Mouse (Mus musculus) midbrain, embryonic 13.5 days (tissue): ENCODE results near the gene Fosl1. TPM values are rescaled to one million over a fixed set of nuclear protein-coding genes. Genes with fewer than 3 reads are reported as not detected.

Experiments used
- ATAC-seq: fragments of 200-750 bp; cut with Nextera tagmentation; 2 replicates; pipeline ENCODE4 v1.8.0; 2017; ENCODE audit warnings: mild to moderate bottlenecking, moderate TSS enrichment, moderate library complexity
- H3K27ac ChIP-seq: fragments of 300-500 bp; sonication (generic); 2 replicates; pipeline ENCODE4 v1.5.1; 2015; ENCODE audit warnings: inconsistent platforms, mild to moderate bottlenecking, moderate library complexity
- H3K27me3 ChIP-seq: fragments of 300-500 bp; sonication (generic); 2 replicates; pipeline ENCODE4 v1.6.1; 2015; ENCODE audit warnings: mild to moderate bottlenecking, inconsistent platforms
- H3K36me3 ChIP-seq: fragments of 300-500 bp; sonication (generic); 2 replicates; pipeline ENCODE4 v1.6.1; 2015; ENCODE audit warnings: mild to moderate bottlenecking, inconsistent platforms
- H3K4me1 ChIP-seq: fragments of 300-500 bp; sonication (generic); replicated peaks from 2 replicates; pipeline ENCODE4 v1.6.1; 2015; ENCODE audit warnings: inconsistent platforms
- H3K4me2 ChIP-seq: fragments of 300-500 bp; sonication (generic); replicated peaks from 2 replicates; pipeline ENCODE4 v1.6.1; 2015; ENCODE audit warnings: moderate library complexity, mild to moderate bottlenecking, inconsistent platforms
- H3K4me3 ChIP-seq: fragments of 300-500 bp; sonication (generic); replicated peaks from 2 replicates; pipeline ENCODE4 v1.5.1; 2015; ENCODE audit warnings: mild to moderate bottlenecking, inconsistent platforms
- H3K9ac ChIP-seq: fragments of 300-500 bp; sonication (generic); replicated peaks from 2 replicates; pipeline ENCODE4 v1.6.1; 2015; ENCODE audit warnings: mild to moderate bottlenecking, inconsistent platforms
- H3K9me3 ChIP-seq: fragments of 300-500 bp; sonication (generic); 2 replicates; pipeline ENCODE4 v1.6.1; 2016; ENCODE audit warnings: mild to moderate bottlenecking, inconsistent platforms
- WGBS: fragments of 180-500 bp; shearing (Covaris S2); methylation state at CpG from one replicate; pipeline ENCODE4 v1.1.7; 2015; 5-methylcytosine and 5-hydroxymethylcytosine counted together
- polyA plus RNA-seq: library from polyadenylated mRNA; unstranded; fragments of >200 nt; fragmentation: Nextera tagmentation; extraction: Ambion mirVana; gene quantifications from 2 replicates; pipeline ENCODE4 v1.2.1, GENCODE M21; 2015

Gene Fosl1
- polyA plus RNA-seq, 1 experiment from 2014 or later, result not detected

GRCm38 (mm10) chr19:5448354-5449150 is 1.2 kb downstream of the Fosl1 start:
- H3K4me1 ChIP-seq, result peaks cover 18% of the 10 kb centered on the region
- peak overlapping the region; percentile 43 for H3K4me3 ChIP-seq
- WGBS, result 7% methylated on average over 36 of the region's 36 CpGs
- ATAC-seq, result peak; percentile 21; the same call in 1 of the 2 replicates
- H3K27me3 ChIP-seq, result peaks cover 76% of the 10 kb centered on the region
- no peaks in the 10 kb centered on the region for H3K36me3 ChIP-seq
- no peaks in the 10 kb centered on the region for H3K9me3 ChIP-seq
- peak overlapping the region; percentile 51; the same call in 1 of the 2 replicates for H3K9ac ChIP-seq
- no peak overlapping the region for H3K27ac ChIP-seq
- peak overlapping the region; percentile 84 for H3K4me2 ChIP-seq

GRCm38 (mm10) chr19:5449673-5450072 is 2.3 kb downstream of the Fosl1 start:
- H3K4me2 ChIP-seq, result no peak overlapping the region
- H3K36me3 ChIP-seq, result peaks cover 4% of the 10 kb centered on the region
- H3K4me1 ChIP-seq, result peaks cover 19% of the 10 kb centered on the region
- H3K9ac ChIP-seq, result no peak overlapping the region
- 87% methylated on average over 3 of the region's 3 CpGs for WGBS
- H3K4me3 ChIP-seq, result no peak overlapping the region
- H3K27me3 ChIP-seq, result peaks cover 69% of the 10 kb centered on the region
- no peak overlapping the region for H3K27ac ChIP-seq
- no peaks in the 10 kb centered on the region for H3K9me3 ChIP-seq
- no peak for ATAC-seq

GRCm38 (mm10) chr19:5451766-5452165 is 4.4 kb downstream of the Fosl1 start:
- Histone ChIP-seq H3K4me2 (no peak overlapping the region), H3K9ac (no peak overlapping the region), H3K9me3 (no peaks in the 10 kb centered on the region), H3K27ac (no peak overlapping the region), H3K4me3 (no peak overlapping the region), H3K36me3 (peaks cover 4% of the 10 kb centered on the region), H3K27me3 (peaks cover 50% of the 10 kb centered on the region), H3K4me1 (peaks cover 40% of the 10 kb centered on the region)
- WGBS, result 77% methylated on average over 6 of the region's 6 CpGs
- no peak for ATAC-seq

- H3K4me3 ChIP-seq, result peak overlapping the region; percentile 79; the same call in 1 of the 2 replicates
- no peaks in the 10 kb centered on the region for H3K9me3 ChIP-seq
- H3K9ac ChIP-seq, result peak overlapping the region; percentile 93
- H3K36me3 ChIP-seq, result peaks cover 4% of the 10 kb centered on the region
- peak overlapping the region; percentile 99 for H3K4me2 ChIP-seq
- H3K27ac ChIP-seq, result no peak overlapping the region
- WGBS, result 84% methylated on average over 12 of the region's 12 CpGs
- ATAC-seq, result no peak
- H3K27me3 ChIP-seq, result peaks cover 33% of the 10 kb centered on the region
- H3K4me1 ChIP-seq, result peaks cover 33% of the 10 kb centered on the region
Observed at GRCm38 (mm10) chr19:5455037-5455436, 7.7 kb downstream of the Fosl1 start.

GRCm38 (mm10) chr19:5455568-5455967 is 8.2 kb downstream of the Fosl1 start:
- peak overlapping the region; percentile 99 for H3K4me2 ChIP-seq
- H3K27ac ChIP-seq, result no peak overlapping the region
- H3K9me3 ChIP-seq, result no peaks in the 10 kb centered on the region
- peak overlapping the region; percentile 79 for H3K4me3 ChIP-seq
- peaks cover 33% of the 10 kb centered on the region for H3K4me1 ChIP-seq
- no peak for ATAC-seq
- peak overlapping the region; percentile 93 for H3K9ac ChIP-seq
- H3K36me3 ChIP-seq, result peaks cover 4% of the 10 kb centered on the region
- peaks cover 27% of the 10 kb centered on the region for H3K27me3 ChIP-seq
- 63% methylated on average over 8 of the region's 8 CpGs for WGBS

- peak overlapping the region; percentile 79 for H3K4me3 ChIP-seq
- peak overlapping the region; percentile 99 for H3K4me2 ChIP-seq
- peak overlapping the region; percentile 97 for H3K27ac ChIP-seq
- H3K9ac ChIP-seq, result peak overlapping the region; percentile 93
- peaks cover 19% of the 10 kb centered on the region for H3K27me3 ChIP-seq
- no peak for ATAC-seq
- 3% methylated on average over 26 of the region's 26 CpGs for WGBS
- peaks cover 39% of the 10 kb centered on the region for H3K4me1 ChIP-seq
- H3K9me3 ChIP-seq, result no peaks in the 10 kb centered on the region
- peaks cover 4% of the 10 kb centered on the region for H3K36me3 ChIP-seq
Observed at GRCm38 (mm10) chr19:5456241-5456921, 9.0 kb downstream of the Fosl1 start.

- ATAC-seq, result peak; percentile 93
- Histone ChIP-seq H3K4me2 (peak overlapping the region; percentile 99), H3K9me3 (no peaks in the 10 kb centered on the region), H3K4me1 (peaks cover 45% of the 10 kb centered on the region), H3K4me3 (peak overlapping the region; percentile 79), H3K27me3 (peaks cover 15% of the 10 kb centered on the region), H3K27ac (peak overlapping the region; percentile 97), H3K9ac (peak overlapping the region; percentile 93), H3K36me3 (peaks cover 4% of the 10 kb centered on the region)
- under 1% methylated on average over 69 of the region's 70 CpGs for WGBS
Observed at GRCm38 (mm10) chr19:5456922-5457745, 9.8 kb downstream of the Fosl1 start.

- Histone ChIP-seq H3K27ac (peak within 1 kb of the TSS; percentile 97), H3K4me2 (peak within 1 kb of the TSS; percentile 99), H3K9me3 (no peaks in the 10 kb centered on the region), H3K9ac (peak within 1 kb of the TSS; percentile 93), H3K4me1 (peaks cover 45% of the 10 kb centered on the region), H3K36me3 (peaks cover 10% of the 10 kb centered on the region), H3K4me3 (peak within 1 kb of the TSS; percentile 79), H3K27me3 (peaks cover 15% of the 10 kb centered on the region)
- WGBS, result 15% methylated on average over 14 of the region's 14 CpGs
- ATAC-seq, result peak; percentile 18; the same call in 1 of the 2 replicates
Observed at GRCm38 (mm10) chr19:5457746-5458442, 10.5 kb downstream of the Fosl1 start, which contains the start of gene Ccdc85b. Gene Ccdc85b (minus strand): TSS chr19:5457894.

- H3K9me3 ChIP-seq, result no peaks in the 10 kb centered on the region
- 73% methylated on average over 7 of the region's 7 CpGs for WGBS
- peaks cover 53% of the 10 kb centered on the region for H3K4me1 ChIP-seq
- H3K4me2 ChIP-seq, result no peak overlapping the region
- H3K36me3 ChIP-seq, result peaks cover 14% of the 10 kb centered on the region
- ATAC-seq, result no peak
- no peak overlapping the region for H3K9ac ChIP-seq
- peaks cover 15% of the 10 kb centered on the region for H3K27me3 ChIP-seq
- H3K27ac ChIP-seq, result no peak overlapping the region
- H3K4me3 ChIP-seq, result no peak overlapping the region
Observed at GRCm38 (mm10) chr19:5459019-5459418, 11.7 kb downstream of the Fosl1 start.

- Histone ChIP-seq H3K4me1 (peaks cover 58% of the 10 kb centered on the region), H3K27ac (peak overlapping the region; percentile 82), H3K9ac (peak overlapping the region; percentile 85), H3K4me2 (peak overlapping the region; percentile 86), H3K36me3 (peaks cover 21% of the 10 kb centered on the region), H3K4me3 (peak overlapping the region; percentile 77), H3K9me3 (no peaks in the 10 kb centered on the region), H3K27me3 (peaks cover 15% of the 10 kb centered on the region)
- no peak for ATAC-seq
- 23% methylated on average over 3 of the region's 3 CpGs for WGBS
Observed at GRCm38 (mm10) chr19:5459896-5460295, 12.5 kb downstream of the Fosl1 start.

GRCm38 (mm10) chr19:5460465-5460911 is 13.1 kb downstream of the Fosl1 start, which contains the start of gene Fibp:
Gene Fibp (plus strand): TSS chr19:5460615.
- peaks cover 27% of the 10 kb centered on the region for H3K36me3 ChIP-seq
- ATAC-seq, result peak; percentile 55
- H3K27ac ChIP-seq, result peak within 1 kb of the TSS; percentile 82
- WGBS, result 0% methylated on average over 32 of the region's 32 CpGs
- H3K9me3 ChIP-seq, result no peaks in the 10 kb centered on the region
- H3K4me2 ChIP-seq, result peak within 1 kb of the TSS; percentile 86
- peak within 1 kb of the TSS; percentile 77 for H3K4me3 ChIP-seq
- peaks cover 15% of the 10 kb centered on the region for H3K27me3 ChIP-seq
- peak within 1 kb of the TSS; percentile 85 for H3K9ac ChIP-seq
- H3K4me1 ChIP-seq, result peaks cover 58% of the 10 kb centered on the region
